Mouse (Mus musculus): ENCODE data around the gene Nmu.

Nmu gene

DNA sequence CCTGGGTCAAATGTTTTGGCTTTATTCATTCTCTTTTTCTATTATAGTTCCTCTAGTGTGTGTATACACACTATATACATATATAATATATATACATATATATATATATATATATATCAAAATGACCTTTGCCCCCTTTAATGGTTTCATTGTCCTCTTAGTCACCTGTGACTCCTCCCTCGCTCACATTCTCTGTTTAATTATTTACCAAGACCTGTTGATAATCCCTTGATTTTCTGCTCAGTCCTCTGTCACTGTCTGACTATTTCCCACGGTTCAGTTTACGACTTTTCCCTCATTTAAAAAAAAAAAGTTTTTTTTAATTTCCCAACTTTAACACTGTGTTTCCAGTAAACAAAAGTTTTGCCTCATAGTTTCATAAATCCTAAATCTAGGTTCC is 57.3 kb downstream of the Nmu start:
- DNase-seq: no peak

DNA sequence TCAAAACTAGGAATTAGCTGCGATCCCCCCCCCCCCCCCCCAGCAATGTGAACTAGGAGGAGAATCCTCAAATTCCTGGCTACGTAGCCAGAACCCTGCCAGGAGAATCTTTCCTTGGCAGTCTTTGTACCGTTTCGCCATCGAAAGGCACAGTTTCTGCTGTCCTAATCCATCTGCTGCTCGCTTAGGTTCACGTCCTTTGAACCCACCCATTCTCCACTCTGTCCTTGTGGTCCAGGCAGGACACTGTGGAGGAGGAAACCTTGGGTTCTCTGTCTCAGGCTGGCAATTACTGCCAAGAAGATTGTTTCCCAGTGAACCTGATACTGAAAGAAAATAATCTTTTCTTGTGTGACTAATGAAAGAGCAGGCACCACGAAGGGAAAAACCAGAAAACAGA is 58.0 kb downstream of the Nmu start:
- DNase-seq: no peak

DNA sequence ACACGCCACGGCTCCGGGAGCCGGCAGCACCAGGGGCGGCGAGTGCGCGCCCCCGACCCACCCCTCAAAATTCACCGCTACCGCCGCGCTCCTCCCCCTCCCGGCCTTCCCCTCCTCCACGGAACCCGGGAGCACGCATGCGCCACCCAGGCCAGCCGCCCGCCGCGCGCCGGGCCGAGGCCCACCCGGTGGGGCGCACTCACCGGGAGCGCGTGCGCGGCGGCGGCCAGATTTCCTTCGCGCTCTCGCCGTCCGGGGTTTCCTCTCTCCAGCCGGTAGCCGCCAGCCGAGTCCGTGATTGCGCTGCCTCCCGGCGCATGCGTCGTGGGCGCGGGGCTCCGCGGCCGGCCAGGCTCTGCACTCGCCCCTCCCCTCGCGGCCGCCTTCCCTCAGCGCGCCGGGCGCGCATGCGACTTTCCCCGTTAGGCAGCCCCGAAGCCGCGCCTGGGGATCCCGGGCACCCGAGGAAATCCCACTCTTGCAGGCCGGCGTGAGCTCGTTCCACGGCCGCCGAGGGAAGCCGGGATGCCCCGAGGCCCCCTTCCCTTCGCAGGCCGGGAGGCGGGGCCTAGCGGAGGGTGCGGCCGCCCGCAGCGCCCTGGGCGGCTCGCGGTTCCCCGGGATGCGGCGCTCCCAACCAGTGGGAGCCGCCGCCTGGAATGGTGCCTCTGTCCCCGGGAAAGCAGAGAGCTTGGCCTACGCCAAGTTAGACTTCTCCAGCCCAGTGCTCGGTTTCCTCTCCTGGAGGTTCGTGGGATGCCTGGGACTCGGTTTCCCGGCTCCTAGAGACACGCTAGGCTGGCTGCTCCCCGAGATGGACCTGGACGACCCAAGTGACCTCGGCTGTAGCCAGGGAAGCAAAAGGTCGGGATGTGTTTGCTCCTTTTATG is 58.9 kb downstream of the Nmu start, which contains the start of gene Clock:
Gene Clock (minus strand): TSS at position 341 of the 890 bp plus-strand sequence.
- peak; percentile 86 for DNase-seq

DNA sequence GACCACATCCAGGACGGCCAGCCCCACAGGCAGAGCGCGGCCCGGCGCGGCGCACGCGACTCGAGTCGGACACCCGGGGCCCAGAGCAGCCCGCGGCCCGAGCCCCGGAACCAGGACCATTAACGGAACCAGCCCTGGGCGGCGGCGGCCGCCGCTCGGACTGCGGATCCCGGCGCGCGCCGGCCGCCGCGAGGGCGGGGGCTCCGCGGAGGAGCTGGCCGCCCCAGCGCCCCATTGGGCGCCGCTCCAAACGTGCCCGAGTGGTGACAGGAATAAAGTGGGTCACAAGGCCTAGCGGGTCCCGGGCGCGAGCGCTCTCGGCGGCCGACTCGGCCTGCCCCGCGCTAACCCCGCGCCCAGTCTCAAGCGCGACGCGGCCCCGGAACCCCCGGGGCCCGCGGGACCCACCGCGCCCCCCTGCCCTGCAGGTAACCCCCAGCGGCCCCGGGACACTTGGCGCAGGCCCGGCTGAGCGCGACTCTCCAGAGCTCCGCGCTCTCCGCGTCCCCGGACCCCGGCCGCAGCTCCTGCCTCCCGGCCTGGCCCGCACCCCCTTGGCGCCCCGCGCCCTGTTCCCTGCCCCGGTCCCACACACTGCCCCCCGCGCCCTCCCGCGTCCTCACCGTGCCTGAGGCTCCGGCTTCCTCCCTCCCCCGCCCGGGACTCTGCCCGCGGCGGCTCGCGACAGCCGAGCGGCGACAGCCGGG is 59.7 kb downstream of the Nmu start:
- DNase-seq: peak; percentile 61

- DNase-seq: no peak
These were observed 60.2 kb downstream of the Nmu start for GRCm38 (mm10) chr5:76303379-76303744.

DNA sequence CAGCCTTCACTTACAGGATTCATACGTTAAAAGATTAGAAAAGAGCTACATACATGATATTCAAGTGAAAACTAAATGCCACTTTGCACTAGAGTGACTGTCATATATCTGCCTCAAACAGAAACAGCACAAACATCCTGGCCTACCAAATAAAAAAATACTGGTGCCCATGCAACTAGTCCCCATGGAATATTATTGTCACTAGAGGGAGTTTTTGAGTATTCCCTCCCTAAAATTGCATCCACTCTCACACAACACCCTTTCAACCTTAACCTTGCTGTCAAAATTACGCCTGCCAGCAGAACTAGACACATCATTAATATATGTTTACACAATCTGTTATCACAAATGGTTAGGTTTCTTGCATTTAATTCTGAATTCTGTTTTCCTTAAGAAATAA is 61.6 kb downstream of the Nmu start:
- no peak for DNase-seq

DNA sequence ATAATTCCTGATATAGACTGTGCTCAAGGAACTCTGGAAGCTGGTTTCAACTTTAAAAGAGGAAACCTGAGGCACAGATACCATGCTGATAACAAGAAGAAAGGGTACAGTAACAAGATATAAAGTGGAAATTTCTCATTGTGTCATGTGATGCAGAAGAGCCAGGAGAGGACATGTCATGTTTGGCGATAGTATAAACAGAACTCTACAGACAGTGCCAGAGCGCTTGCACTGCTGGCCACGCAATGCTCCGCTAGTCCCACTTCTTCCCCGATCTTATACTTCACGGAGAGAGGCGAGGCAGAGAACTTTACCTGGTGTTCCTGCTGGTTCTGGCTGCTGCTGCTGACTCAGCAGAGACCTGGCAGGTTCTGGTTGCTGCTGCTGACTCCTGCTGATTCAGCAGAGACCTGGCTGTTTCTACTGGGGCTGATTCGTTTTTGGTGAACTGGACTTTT is 74.3 kb downstream of the Nmu start:
- no peak for DNase-seq

GRCm38 (mm10) chr5:76288256-76288655 is 75.3 kb downstream of the Nmu start:
- DNase-seq: no peak

- no peak for DNase-seq
These were observed 76.5 kb downstream of the Nmu start for GRCm38 (mm10) chr5:76287062-76287461.

DNA sequence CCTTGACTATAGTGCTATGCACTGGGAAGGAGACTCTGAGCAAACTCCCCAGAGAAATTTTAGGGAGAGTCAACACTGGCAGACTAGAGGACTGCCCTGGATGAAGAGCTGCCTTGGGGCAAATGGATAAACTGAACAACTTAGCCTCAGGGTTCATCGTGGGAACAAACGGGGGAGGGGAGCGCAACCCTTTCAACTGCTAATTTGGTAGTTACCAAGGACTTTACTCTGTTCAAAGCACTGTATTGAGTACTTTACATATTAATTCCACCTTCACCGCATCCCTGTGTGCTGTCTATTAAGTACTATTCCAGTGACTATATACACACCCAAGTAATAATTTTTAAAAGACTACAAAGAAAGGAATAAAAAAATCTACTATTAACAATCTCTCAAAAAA is 77.9 kb downstream of the Nmu start:
- DNase-seq: no peak

DNA sequence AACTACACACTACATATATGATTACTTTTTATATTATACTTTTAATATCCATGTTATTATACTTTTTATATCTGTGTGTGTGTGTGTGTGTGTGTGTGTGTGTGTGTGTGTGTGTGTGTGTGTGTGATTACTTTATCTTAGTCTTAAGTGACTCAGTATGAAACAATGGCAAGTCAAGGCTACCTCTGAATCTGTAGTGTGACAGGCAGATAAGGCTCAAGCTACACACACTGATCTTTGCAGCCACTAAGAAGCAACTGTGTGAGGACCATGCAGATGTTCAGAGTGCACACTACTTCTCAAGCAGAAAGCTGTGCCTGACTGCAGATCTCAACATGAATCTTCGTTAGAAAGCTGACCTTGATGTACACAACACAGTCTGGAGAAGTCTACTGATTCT is 79.7 kb downstream of the Nmu start:
- no peak for DNase-seq

All from thymus, postnatal 14 days (tissue).